Mouse (Mus musculus) liver, adult 2 months (tissue): ENCODE data around the gene Sh3d21. TPM values are rescaled to one million over a fixed set of nuclear protein-coding genes. Genes with fewer than 3 reads are reported as not detected.
A peak's percentile ranks its signal among the peaks of the same experiment; 100 is the strongest.
"Not testable (repeated sequence)": the region's sequence is repeated elsewhere in the genome, so short reads cannot be mapped to it uniquely, and the experiment has no call there.

ENCODE experiments used
- DNase-seq: peaks from one replicate; pipeline ENCODE4 v3.0.0-alpha.2; 2011; ENCODE audit warnings: low read depth, low spot score; ENCODE audit errors: extremely low read depth
- H3K27ac ChIP-seq: fragments of 200-500 bp; replicated peaks from 2 replicates; pipeline ENCODE4 v1.5.1; 2012; ENCODE audit warnings: low read depth, mild to moderate bottlenecking, control low read depth, inconsistent platforms, low read length; ENCODE audit not compliant: insufficient read depth
- H3K27me3 ChIP-seq: fragments of 200-500 bp; 2 replicates; pipeline ENCODE4 v1.6.1; 2012; ENCODE audit warnings: mild to moderate bottlenecking, moderate library complexity, low read length, inconsistent platforms; ENCODE audit not compliant: control insufficient read depth, insufficient read depth
- H3K36me3 ChIP-seq: fragments of 200-500 bp; 2 replicates; pipeline ENCODE4 v1.6.1; 2012; ENCODE audit warnings: low read length, inconsistent platforms; ENCODE audit not compliant: control insufficient read depth, insufficient read depth
- H3K4me1 ChIP-seq: fragments of 200-500 bp; 2 replicates; pipeline ENCODE4 v1.6.1; 2011; ENCODE audit warnings: low read length; ENCODE audit not compliant: control insufficient read depth, insufficient read depth
- H3K4me3 ChIP-seq: fragments of 200-500 bp; 2 replicates; pipeline ENCODE4 v1.5.1; 2011; ENCODE audit warnings: low read depth, mild to moderate bottlenecking, control low read depth, low read length, moderate library complexity; ENCODE audit not compliant: insufficient read depth
- H3K79me2 ChIP-seq: fragments of 200-500 bp; 2 replicates; pipeline ENCODE4 v1.6.1; 2012; ENCODE audit warnings: inconsistent platforms, mild to moderate bottlenecking, low read length, moderate library complexity; ENCODE audit not compliant: control insufficient read depth, insufficient read depth
- H3K9ac ChIP-seq: fragments of 200-500 bp; 2 replicates; pipeline ENCODE4 v1.6.1; 2012; ENCODE audit warnings: low read depth, mild to moderate bottlenecking, control low read depth, inconsistent platforms, low read length
- CTCF ChIP-seq: fragments of 200-500 bp; IDR thresholded peaks from 2 replicates; pipeline ENCODE4 v1.5.1; 2011; ENCODE audit warnings: low read depth, low read length, control low read depth
- POLR2A ChIP-seq: fragments of 200-500 bp; IDR thresholded peaks from 2 replicates; pipeline ENCODE4 v1.6.1; 2011; ENCODE audit warnings: low read length, control low read depth; ENCODE audit not compliant: insufficient read depth; ENCODE audit errors: extremely low read depth
- WGBS: fragments of 180-500 bp; shearing (Covaris S2); methylation state at CpG from one replicate; pipeline ENCODE4 v1.1.7; 2018; 5-methylcytosine and 5-hydroxymethylcytosine counted together
- polyA plus RNA-seq: library from polyadenylated mRNA; depleted of rRNA; stranded (reverse); fragments of >200 nt; gene quantifications from 2 replicates; pipeline ENCODE4 v1.2.3, GENCODE M21; 2012
- total RNA-seq: library from RNA; depleted of rRNA; stranded (reverse); fragments of >200 nt; gene quantifications from 2 replicates; pipeline ENCODE4 v1.2.3, GENCODE M21; 2014

Gene Sh3d21
- total and polyA plus RNA-seq, 2 experiments: 0.55 to 0.65 TPM

DNA sequence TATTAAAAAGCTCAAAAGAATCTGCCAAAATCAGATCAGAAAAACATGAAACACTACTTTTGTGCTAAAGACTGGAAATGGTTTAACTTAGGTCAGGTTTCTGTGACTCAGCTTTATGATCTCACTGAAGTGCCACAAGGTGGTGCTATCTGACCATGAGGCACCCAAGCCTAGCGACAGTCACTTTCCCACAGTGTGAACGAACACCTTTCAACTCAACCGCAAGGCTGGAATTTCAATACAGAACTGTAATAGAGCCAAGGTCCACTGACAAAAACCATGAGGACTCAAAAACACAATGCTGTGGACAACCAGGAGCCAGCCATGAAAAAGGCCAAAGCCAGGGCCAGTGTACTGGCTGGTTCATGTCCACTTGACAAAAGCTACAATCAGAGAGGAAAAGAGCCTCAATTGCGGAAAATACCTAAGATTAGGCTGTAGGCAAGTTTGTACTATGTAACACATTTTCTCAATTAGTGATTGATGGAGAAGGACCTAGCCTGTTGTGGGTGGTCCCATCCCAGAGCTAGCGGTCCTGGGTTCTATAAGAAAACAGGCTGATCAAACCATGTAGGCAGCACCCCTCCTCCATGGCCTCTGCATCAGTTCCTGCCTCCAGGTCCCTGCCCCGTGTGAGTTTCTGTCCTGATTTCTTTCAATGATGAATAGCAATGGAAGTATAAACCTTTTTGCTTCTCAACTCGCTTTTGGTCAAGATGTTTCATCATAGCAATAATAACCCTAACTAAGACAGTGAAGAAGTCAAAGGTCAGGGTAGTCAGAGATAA, 18.1 kb upstream of the Sh3d21 start:
- TF ChIP-seq CTCF (peak; percentile 84), POLR2A (no peak)
- 27% methylated on average over 7 of the region's 7 CpGs for WGBS

DNA sequence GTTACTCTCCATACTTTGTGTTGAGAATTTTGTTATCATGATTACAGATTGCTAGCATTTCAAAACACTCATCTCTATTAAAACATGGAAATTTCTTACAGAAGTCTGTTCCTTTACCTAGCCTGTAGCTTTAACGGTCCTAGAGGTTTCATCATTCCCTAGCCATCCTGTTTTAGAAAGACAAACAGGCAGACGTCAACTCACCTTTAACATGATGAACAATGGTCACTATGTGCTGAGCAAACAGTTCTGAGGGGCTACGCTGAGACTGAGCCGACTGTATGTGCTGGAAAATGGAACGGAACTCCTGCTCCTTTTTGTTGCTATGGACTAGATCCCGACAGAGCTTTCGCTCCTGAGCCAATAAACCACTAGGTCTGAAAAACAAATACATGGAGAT, 12.7 kb upstream of the Sh3d21 start:
- DNase-seq, H3K9ac ChIP-seq, H3K27ac ChIP-seq, H3K4me1 ChIP-seq, H3K79me2 ChIP-seq, H3K4me3 ChIP-seq, H3K27me3 ChIP-seq: not testable (repeated sequence)
- 39% methylated on average over 7 of the region's 7 CpGs for WGBS
- peaks cover 67% of the 10 kb centered on the region for H3K36me3 ChIP-seq

More for the DNA sequence above, 18.1 kb upstream of the Sh3d21 start:
- DNase-seq: peak; percentile 88
- H3K79me2 ChIP-seq: no peaks in the 10 kb centered on the region; the same call in 1 of the 2 replicates
- H3K27me3 ChIP-seq: no peaks in the 10 kb centered on the region
- no peak overlapping the region for H3K27ac ChIP-seq
- peaks cover 10% of the 10 kb centered on the region for H3K4me1 ChIP-seq
- no peak overlapping the region for H3K4me3 ChIP-seq
- H3K9ac ChIP-seq: no peak overlapping the region
- H3K36me3 ChIP-seq: peaks cover 46% of the 10 kb centered on the region

DNA sequence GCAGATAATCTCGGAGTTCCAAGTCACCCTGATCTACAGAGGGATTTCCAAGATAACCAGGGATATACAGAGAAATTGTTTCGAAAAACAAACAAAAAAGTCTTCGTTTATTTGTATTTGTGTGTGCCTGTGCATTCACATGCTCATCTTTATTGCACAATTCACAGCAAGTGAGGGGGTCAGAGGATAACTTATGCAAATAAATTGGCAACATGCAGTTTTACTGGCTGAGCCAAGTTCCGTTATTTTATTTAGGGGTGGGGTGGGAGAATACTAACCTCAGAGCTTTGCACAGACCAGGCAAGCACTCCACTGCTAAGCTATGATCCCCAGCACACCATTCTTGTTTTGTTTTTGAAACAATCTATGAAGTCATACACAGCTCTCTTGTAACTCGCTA, 10.5 kb upstream of the Sh3d21 start:
- H3K27me3 ChIP-seq: no peaks in the 10 kb centered on the region
- peaks cover 9% of the 10 kb centered on the region for H3K4me1 ChIP-seq
- peak; percentile 86 for DNase-seq
- TF ChIP-seq CTCF: no peak
- no peak overlapping the region for H3K4me3 ChIP-seq
- peaks cover 69% of the 10 kb centered on the region for H3K36me3 ChIP-seq
- no peak overlapping the region for H3K27ac ChIP-seq
- H3K9ac ChIP-seq: no peak overlapping the region
- H3K79me2 ChIP-seq: no peaks in the 10 kb centered on the region
- WGBS: 24% methylated on average over 5 of the region's 5 CpGs

DNA sequence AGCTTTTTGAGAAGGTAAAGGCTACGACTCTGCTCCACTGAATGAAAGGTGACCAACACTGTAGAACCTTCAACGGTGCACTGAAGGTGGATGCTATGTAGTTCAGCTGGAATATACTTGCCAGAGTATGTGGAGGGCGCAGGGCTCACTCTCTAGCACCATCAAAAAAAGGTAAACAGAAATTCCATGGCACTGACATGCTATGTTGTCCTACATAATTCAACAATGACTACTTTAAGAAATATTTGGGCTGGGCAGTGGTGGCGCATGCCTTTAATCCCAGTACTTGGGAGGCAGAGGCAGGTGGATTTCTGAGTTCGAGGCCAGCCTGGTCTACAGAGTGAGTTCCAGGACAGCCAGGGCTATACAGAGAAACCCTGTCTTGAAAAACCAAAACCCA, 7.4 kb upstream of the Sh3d21 start:
- WGBS: 94% methylated on average over 5 of the region's 5 CpGs

DNA sequence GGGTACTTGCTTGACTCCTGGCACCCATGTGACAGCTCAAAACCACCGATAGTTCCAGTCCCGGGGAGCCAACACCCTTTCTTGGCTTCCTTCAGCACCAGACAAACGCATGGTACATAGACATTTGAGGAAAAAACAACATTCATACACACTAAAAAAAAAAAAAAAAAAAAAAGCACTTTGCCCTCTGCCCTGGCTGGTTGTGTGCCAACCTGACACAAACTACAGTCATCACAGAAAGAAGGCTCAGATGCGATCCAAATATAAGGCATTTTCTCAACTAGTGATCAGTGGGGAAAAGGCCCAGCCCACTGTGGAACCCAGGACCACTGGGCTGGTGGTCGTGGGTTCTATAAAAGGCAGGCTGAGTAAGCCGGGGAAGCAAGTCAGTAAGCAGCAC, 5.6 kb upstream of the Sh3d21 start:
- Histone ChIP-seq H3K27ac (no peak overlapping the region; the same call in 1 of the 2 replicates), H3K79me2 (no peaks in the 10 kb centered on the region)

More for the DNA sequence above, 7.4 kb upstream of the Sh3d21 start:
- H3K27ac ChIP-seq, H3K9ac ChIP-seq, H3K4me3 ChIP-seq, H3K27me3 ChIP-seq, H3K79me2 ChIP-seq, DNase-seq: not testable (repeated sequence)
- Histone ChIP-seq H3K36me3 (peaks cover 76% of the 10 kb centered on the region), H3K4me1 (peaks cover 14% of the 10 kb centered on the region)

DNA sequence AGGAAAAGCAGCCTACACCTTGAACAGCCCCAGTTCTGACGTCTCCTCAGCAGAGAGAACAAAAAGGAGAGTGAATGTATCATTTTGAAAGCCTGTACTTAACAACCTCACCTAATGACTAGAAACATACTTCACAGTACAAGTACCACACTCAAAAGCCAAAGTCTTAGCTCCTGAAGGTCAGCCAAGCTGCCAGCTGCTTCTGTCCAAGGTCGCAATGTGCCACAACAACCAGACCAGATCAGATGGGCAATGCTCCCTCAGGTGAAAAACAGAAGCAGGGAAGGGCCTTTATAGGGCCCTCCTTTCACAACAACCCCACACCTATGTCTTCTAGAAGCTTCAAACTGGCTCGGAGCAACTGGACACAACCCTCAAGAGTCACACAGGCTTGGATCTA, 2.8 kb upstream of the Sh3d21 start:
- WGBS: 65% methylated on average over 3 of the region's 3 CpGs
- no peak for TF ChIP-seq CTCF
- no peak for TF ChIP-seq POLR2A
- Histone ChIP-seq H3K9ac (no peak overlapping the region), H3K79me2 (no peaks in the 10 kb centered on the region), H3K36me3 (peaks cover 37% of the 10 kb centered on the region), H3K4me1 (peaks cover 11% of the 10 kb centered on the region), H3K27me3 (no peaks in the 10 kb centered on the region), H3K4me3 (no peak overlapping the region), H3K27ac (peak overlapping the region; percentile 48; the same call in 1 of the 2 replicates)
- DNase-seq: peak; percentile 69

More for the DNA sequence above, 5.6 kb upstream of the Sh3d21 start:
- Histone ChIP-seq H3K4me3 (no peak overlapping the region), H3K27me3 (no peaks in the 10 kb centered on the region), H3K4me1 (peaks cover 10% of the 10 kb centered on the region), H3K36me3 (peaks cover 60% of the 10 kb centered on the region), H3K9ac (no peak overlapping the region)
- 37% methylated on average over 6 of the region's 6 CpGs for WGBS
- DNase-seq: peak; percentile 39
- TF ChIP-seq POLR2A (no peak), CTCF (no peak)

DNA sequence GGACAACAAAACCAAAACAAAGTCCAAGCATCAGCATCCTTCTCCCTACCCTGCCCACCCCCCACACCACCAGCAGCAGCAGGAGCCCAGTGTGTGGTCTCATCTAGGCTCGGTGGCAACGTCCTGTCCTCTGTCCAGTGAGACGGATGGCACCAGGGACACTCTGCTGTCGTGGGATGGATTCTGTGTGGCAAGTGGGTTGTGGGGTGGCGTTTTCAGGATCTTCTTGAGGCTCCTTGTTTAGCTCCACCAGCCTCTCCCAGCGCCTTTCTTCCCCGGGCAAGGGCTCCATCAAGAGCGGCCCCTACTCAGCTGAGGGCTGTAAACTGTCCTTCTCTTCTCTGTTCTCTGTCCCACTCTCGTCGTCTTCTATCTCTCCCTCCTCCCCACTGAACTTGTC, 1.8 kb upstream of the Sh3d21 start:
- not testable (repeated sequence) for H3K27ac ChIP-seq, H3K27me3 ChIP-seq, H3K4me3 ChIP-seq, H3K9ac ChIP-seq, H3K79me2 ChIP-seq, DNase-seq
- WGBS: 76% methylated on average over 10 of the region's 10 CpGs
- Histone ChIP-seq H3K36me3 (peaks cover 31% of the 10 kb centered on the region), H3K4me1 (peaks cover 11% of the 10 kb centered on the region)
